ENCODE assay signal across 36 mouse cellular contexts in genomic region chrX:139334504-139335418, GRCm38 (mm10). TPM values are rescaled to one million over a fixed set of nuclear protein-coding genes. Genes with fewer than 3 reads are reported as not detected.
DNase-seq lines count a peak whose midpoint lies in the region; ATAC-seq and TF ChIP-seq lines count a peak whose summit lies in the region.
"Had no signal": no experiment of that assay in that cellular context is flagged by ENCODE, and none has a peak within 500 bp of the region (broad histone marks: within the 10 kb centered on the region; RNA-seq: fewer than 3 reads in every experiment).

No protein-coding gene starts in this region.

- H3K9me3 ChIP-seq in ES-Bruce4 (replicated peaks; ENCODE audit: control insufficient read depth, insufficient read depth, low read length, poor library complexity, severe bottlenecking) = no peaks in the 10 kb centered on the region
- H3K9me3 ChIP-seq in forebrain, embryonic 16.5 days (ENCODE audit: control insufficient read depth, low read length) = no peaks in the 10 kb centered on the region
- 0 out of 2 replicates have a peak, but pooled peaks cover 5% of the 10 kb centered on the region for H3K9me3 ChIP-seq in kidney, embryonic 16.5 days (ENCODE audit: low read length)
- H3K9me3 ChIP-seq: embryonic facial prominence, embryonic 13.5 days; intestine, embryonic 15.5 days; limb, embryonic 12.5 days; liver, embryonic 15.5 days; midbrain, embryonic 12.5 days; neural tube, embryonic 12.5 days had no signal

- H3K9ac ChIP-seq in ES-Bruce4 (ENCODE audit: low read depth, poor library complexity, severe bottlenecking) = peak overlapping the region; percentile 92
- no peak overlapping the region for H3K9ac ChIP-seq in forebrain, embryonic 16.5 days (replicated peaks; ENCODE audit: low read depth, low read length)
- no peak overlapping the region for H3K9ac ChIP-seq in kidney, embryonic 16.5 days (replicated peaks; ENCODE audit: low read length)
- H3K9ac ChIP-seq: embryonic facial prominence, embryonic 13.5 days; intestine, embryonic 15.5 days; limb, embryonic 12.5 days; liver, embryonic 15.5 days; lung, embryonic 14.5 days; midbrain, embryonic 12.5 days; neural tube, embryonic 12.5 days had no signal

- TF ChIP-seq EP300 in ES-Bruce4 (IDR thresholded peaks at IDR 0.05; ENCODE audit: insufficient read depth, low read depth, low read length) = peak; percentile 68; the same call in 1 of the 2 replicates

- H3K27me3 ChIP-seq in ES-Bruce4 (ENCODE audit: control insufficient read depth, insufficient read depth, low read length, poor library complexity, severe bottlenecking) = no peaks in the 10 kb centered on the region
- H3K27me3 ChIP-seq in forebrain, embryonic 16.5 days (replicated peaks; ENCODE audit: control insufficient read depth, insufficient read depth, low read length) = no peaks in the 10 kb centered on the region
- no peaks in the 10 kb centered on the region; the same call in 1 of the 2 replicates for H3K27me3 ChIP-seq in kidney, embryonic 16.5 days (ENCODE audit: insufficient read depth, low read length)
- H3K27me3 ChIP-seq: embryonic facial prominence, embryonic 13.5 days; intestine, embryonic 15.5 days; limb, embryonic 12.5 days; liver, embryonic 15.5 days; neural tube, embryonic 12.5 days had no signal

- H3K4me1 ChIP-seq in ES-Bruce4 (ENCODE audit: control insufficient read depth, insufficient read depth, low read length) = no peaks in the 10 kb centered on the region
- no peaks in the 10 kb centered on the region for H3K4me1 ChIP-seq in forebrain, embryonic 16.5 days (replicated peaks; ENCODE audit: control insufficient read depth, insufficient read depth, low read length)
- H3K4me1 ChIP-seq in kidney, embryonic 16.5 days (ENCODE audit: insufficient read depth, low read length) = no peaks in the 10 kb centered on the region
- H3K4me1 ChIP-seq: embryonic facial prominence, embryonic 13.5 days; intestine, embryonic 15.5 days; limb, embryonic 12.5 days; liver, embryonic 15.5 days; megakaryocyte, embryonic 14.5 days; midbrain, embryonic 12.5 days; neural tube, embryonic 12.5 days had no signal

- H3K4me2 ChIP-seq in forebrain, embryonic 16.5 days (ENCODE audit: low read length) = no peak overlapping the region
- H3K4me2 ChIP-seq in kidney, embryonic 16.5 days (replicated peaks; ENCODE audit: low read depth, low read length) = no peak overlapping the region
- H3K4me2 ChIP-seq: embryonic facial prominence, embryonic 13.5 days; intestine, embryonic 15.5 days; limb, embryonic 12.5 days; liver, embryonic 15.5 days; lung, embryonic 14.5 days; midbrain, embryonic 12.5 days; neural tube, embryonic 12.5 days had no signal

- H3K27ac ChIP-seq in ES-Bruce4 (ENCODE audit: insufficient read depth, low read length) = peak overlapping the region; percentile 97
- no peak overlapping the region for H3K27ac ChIP-seq in forebrain, embryonic 16.5 days (ENCODE audit: low read length)
- no peak overlapping the region for H3K27ac ChIP-seq in kidney, embryonic 16.5 days (ENCODE audit: low read length)
- H3K27ac ChIP-seq: embryonic facial prominence, embryonic 13.5 days; intestine, embryonic 15.5 days; limb, embryonic 12.5 days; liver, embryonic 15.5 days; midbrain, embryonic 12.5 days; neural tube, embryonic 12.5 days had no signal

- TF ChIP-seq CTCF in ES-Bruce4 (IDR thresholded peaks at IDR 0.05; ENCODE audit: low read depth, low read length) = no peak

- DNase-seq in A20 (ENCODE audit: low read depth, low spot score) (peak; percentile 56), R1 (ENCODE audit: low read depth, low spot score) (peak; percentile 97)
- DNase-seq in layer of hippocampus, postnatal 10 days (ENCODE audit: low spot score in 2 of 2) = no peak
- DNase-seq: adrenal gland, postnatal 14 days; cerebellum, adult 11-12 months; cerebellum, adult 9-11 months; embryo, embryonic 11 days; gastrocnemius, postnatal 25 days; heart, postnatal 14 days; kidney, adult 8-10 months; kidney, postnatal 10 days; lung, embryonic 14.5 days; right cerebral cortex, adult 18-20 months; spleen, adult 18-20 months; thymus, postnatal 4 days had no signal

- ATAC-seq in megakaryocyte progenitor cell, adult 5-6 weeks (replicated peaks; ENCODE audit: poor library complexity) = peak; percentile 46; the same call in 1 of the 2 replicates
- ATAC-seq in forebrain, embryonic 16.5 days = no peak
- ATAC-seq in kidney, embryonic 16.5 days (ENCODE audit: low FRiP score, low TSS enrichment) = no peak
- ATAC-seq: CD4-positive, CD25-positive, alpha-beta regulatory T cell, adult 4 months; hindbrain, embryonic 16.5 days; intestine, embryonic 15.5 days had no signal

- peak; percentile 76 for TF ChIP-seq POLR2A in ES-Bruce4 (IDR thresholded peaks at IDR 0.05; ENCODE audit: insufficient read depth, low read length)

- H3K36me3 ChIP-seq in ES-Bruce4 (ENCODE audit: control insufficient read depth, insufficient read depth, low read length, poor library complexity, severe bottlenecking) = peaks cover 19% of the 10 kb centered on the region
- H3K36me3 ChIP-seq in forebrain, embryonic 16.5 days (ENCODE audit: control insufficient read depth, insufficient read depth) = no peaks in the 10 kb centered on the region
- no peaks in the 10 kb centered on the region for H3K36me3 ChIP-seq in kidney, embryonic 16.5 days (ENCODE audit: insufficient read depth, low read length)
- H3K36me3 ChIP-seq: embryonic facial prominence, embryonic 13.5 days; intestine, embryonic 15.5 days; limb, embryonic 12.5 days; liver, embryonic 15.5 days; midbrain, embryonic 12.5 days; neural tube, embryonic 12.5 days had no signal

- WGBS in forebrain, embryonic 16.5 days = 85% methylated on average over 13 of the region's 14 CpGs
- WGBS in kidney, embryonic 16.5 days = 83% methylated on average over 14 of the region's 14 CpGs

- peak overlapping the region; percentile 100 for H3K4me3 ChIP-seq in ES-Bruce4 (ENCODE audit: low read depth, low read length)
- H3K4me3 ChIP-seq in forebrain, embryonic 16.5 days (replicated peaks; ENCODE audit: low read length) = no peak overlapping the region
- H3K4me3 ChIP-seq in kidney, embryonic 16.5 days (ENCODE audit: low read length) = no peak overlapping the region
- H3K4me3 ChIP-seq: embryonic facial prominence, embryonic 13.5 days; intestine, embryonic 15.5 days; limb, embryonic 12.5 days; liver, embryonic 15.5 days; megakaryocyte, embryonic 14.5 days; midbrain, embryonic 12.5 days; myocyte; neural tube, embryonic 12.5 days had no signal

RNA-seq across cellular contexts. Expression of gene Trap1a, which starts 1.3 kb away (rescaled TPM):
- polyA plus RNA-seq in ES-Bruce4 (2011; ENCODE audit: insufficient read depth, insufficient read length, low read depth, missing spikeins) = 90.0 and 91.4 TPM in 2 replicates
- not detected in 2 replicates for total RNA-seq in megakaryocyte progenitor cell, adult 5-6 weeks (2015)
- total RNA-seq in megakaryocyte progenitor cell, adult 5-6 weeks (2017) = not detected in 2 replicates
- polyA plus RNA-seq in forebrain, embryonic 16.5 days (2015; fragmentation: Nextera tagmentation; extraction: Ambion mirVana) = not detected in 2 replicates
- not detected for total RNA-seq in layer of hippocampus, postnatal 10 days (2021)
- not detected in 2 replicates for polyA plus RNA-seq in kidney, embryonic 16.5 days (2015; fragmentation: Nextera tagmentation; extraction: Ambion mirVana)
- total RNA-seq: adrenal gland, postnatal 14 days; gastrocnemius, postnatal 25 days; heart, postnatal 14 days; left cerebral cortex, postnatal 25 days; liver, adult 2 months; midbrain, postnatal 0 days had no signal
- polyA plus RNA-seq: CD4-positive, CD25-positive, alpha-beta regulatory T cell, adult 4 months; embryonic facial prominence, embryonic 13.5 days; forebrain, embryonic 11.5 days; hindbrain, embryonic 16.5 days; intestine, embryonic 15.5 days; large intestine, adult 2 months; limb, embryonic 12.5 days; liver, adult 2 months; liver, embryonic 15.5 days; lung, embryonic 14.5 days; midbrain, embryonic 12.5 days; midbrain, postnatal 0 days; myocyte; neural tube, embryonic 12.5 days; stomach, embryonic 16.5 days; thymus, postnatal 0 days had no signal

Comparison
In these comparisons a context has a peak if more than half of its experiments do, and no peak if none do; other contexts are left out.
1. DNase-seq: peak in A20 (single experiment) and R1 (single experiment); none in layer of hippocampus, postnatal 10 days (0 of 2).
2. RNA of gene Trap1a, which starts 1.3 kb away (polyA plus RNA-seq): 90.0 to 91.4 TPM in ES-Bruce4; not detected in forebrain, embryonic 16.5 days and not detected in kidney, embryonic 16.5 days; every median in the first group is over 10 times any median in the second.